Mouse (Mus musculus) lung, adult 2 months (tissue): ENCODE measurements around the gene Zfp239.

Experiments used
- CTCF ChIP-seq: fragments of 200-500 bp; IDR thresholded peaks from 2 replicates; pipeline ENCODE4 v1.5.1; 2011; ENCODE audit warnings: mild to moderate bottlenecking, low read length, control low read depth; ENCODE audit not compliant: insufficient read depth
- POLR2A ChIP-seq: fragments of 200-500 bp; IDR thresholded peaks from 2 replicates; pipeline ENCODE4 v1.6.1; 2011; ENCODE audit warnings: low read depth, mild to moderate bottlenecking, control low read depth, low read length, borderline replicate concordance; ENCODE audit errors: extremely low read depth

DNA sequence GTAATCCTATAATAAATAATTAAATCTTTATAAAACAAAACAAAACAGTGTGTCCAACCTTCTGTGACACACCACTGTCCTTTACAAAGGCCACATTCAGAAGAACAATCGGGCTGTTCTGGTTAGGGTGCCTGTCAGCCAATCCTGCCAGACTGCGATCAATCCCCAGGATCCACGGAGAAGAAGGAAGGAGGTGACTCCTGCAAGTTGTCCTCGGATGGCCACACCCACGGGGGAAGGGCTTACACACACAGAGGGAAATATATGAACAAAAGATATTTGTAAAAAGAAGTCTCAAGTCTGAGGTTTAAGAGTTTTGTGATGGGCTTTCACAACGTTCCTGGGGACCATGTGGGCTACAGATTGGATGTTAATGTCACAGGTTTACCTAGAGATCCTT is at the start of gene Zfp239:
- TF ChIP-seq CTCF (no peak), POLR2A (no peak)
